Mouse (Mus musculus) testis, adult 2 months (tissue): ENCODE data around the gene Ist1. TPM values are rescaled to one million over a fixed set of nuclear protein-coding genes. Genes with fewer than 3 reads are reported as not detected.
A peak's percentile ranks its signal among the peaks of the same experiment; 100 is the strongest.

ENCODE experiments used
- H3K27ac ChIP-seq: fragments of 200-500 bp; 2 replicates; pipeline ENCODE4 v1.5.1; 2012; ENCODE audit warnings: low read depth, low read length; ENCODE audit not compliant: control insufficient read depth, insufficient read depth
- H3K27me3 ChIP-seq: fragments of 200-500 bp; 2 replicates; pipeline ENCODE4 v1.6.1; 2012; ENCODE audit warnings: mild to moderate bottlenecking, low read length, moderate library complexity; ENCODE audit not compliant: control insufficient read depth, insufficient read depth
- H3K36me3 ChIP-seq: fragments of 200-500 bp; 2 replicates; pipeline ENCODE4 v1.6.1; 2012; ENCODE audit warnings: mild to moderate bottlenecking, low read length; ENCODE audit not compliant: control insufficient read depth, insufficient read depth
- H3K4me1 ChIP-seq: fragments of 200-500 bp; 2 replicates; pipeline ENCODE4 v1.6.1; 2012; ENCODE audit warnings: low read length; ENCODE audit not compliant: control insufficient read depth, insufficient read depth
- H3K4me3 ChIP-seq: fragments of 200-500 bp; 2 replicates; pipeline ENCODE4 v1.5.1; 2012; ENCODE audit warnings: low read depth, mild to moderate bottlenecking, low read length, moderate library complexity, mixed read lengths; ENCODE audit not compliant: control insufficient read depth
- CTCF ChIP-seq: fragments of 200-500 bp; IDR thresholded peaks from 2 replicates; pipeline ENCODE4 v1.5.1; 2012; ENCODE audit warnings: low read depth, mild to moderate bottlenecking, inconsistent platforms, low read length, moderate library complexity; ENCODE audit not compliant: control insufficient read depth, insufficient read depth, insufficient replicate concordance
- POLR2A ChIP-seq: fragments of 200-500 bp; IDR thresholded peaks from 2 replicates; pipeline ENCODE4 v1.6.1; 2012; ENCODE audit warnings: low read depth, mild to moderate bottlenecking, inconsistent platforms, low read length, moderate library complexity; ENCODE audit not compliant: control insufficient read depth
- polyA plus RNA-seq: library from polyadenylated mRNA; depleted of rRNA; stranded (reverse); fragments of >200 nt; gene quantifications from 2 replicates; pipeline ENCODE4 v1.2.3, GENCODE M21; 2012; rRNA removed

Ist1 gene
- polyA plus RNA-seq: 25.7 and 31.8 TPM in 2 replicates

- no peaks in the 10 kb centered on the region for H3K36me3 ChIP-seq
- H3K4me3 ChIP-seq: peak within 1 kb of the TSS; percentile 99
- peak within 1 kb of the TSS; percentile 98 for H3K27ac ChIP-seq
- H3K4me1 ChIP-seq: peaks cover 9% of the 10 kb centered on the region
- H3K27me3 ChIP-seq: no peaks in the 10 kb centered on the region
- TF ChIP-seq CTCF (no peak), POLR2A (peak; percentile 95)
These were observed at the start of gene Ist1 for GRCm38 (mm10) chr8:109693146-109693900. TSS of gene Ist1 (minus strand) at chr8:109693260.

DNA sequence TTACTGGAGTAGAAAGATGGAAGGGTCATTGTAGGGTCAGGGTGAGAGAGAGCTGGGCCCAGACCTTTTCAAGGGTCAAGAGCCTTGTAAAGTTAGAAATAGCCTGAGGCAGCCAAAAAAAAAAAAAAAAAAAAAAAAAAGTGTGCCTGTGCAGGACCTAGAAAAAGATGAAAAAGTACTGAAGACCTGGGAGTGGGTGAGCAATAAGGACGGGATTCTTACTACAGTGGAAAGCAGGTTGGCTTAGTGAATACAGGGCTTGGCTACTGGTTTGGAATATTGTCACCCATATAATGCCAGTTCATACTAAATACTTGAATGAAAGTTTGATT lies 45.0 kb upstream of the Ist1 start:
- H3K4me3 ChIP-seq: peak overlapping the region; percentile 80
- H3K36me3 ChIP-seq: no peaks in the 10 kb centered on the region
- H3K4me1 ChIP-seq: peaks cover 7% of the 10 kb centered on the region
- no peaks in the 10 kb centered on the region for H3K27me3 ChIP-seq
- TF ChIP-seq POLR2A (no peak), CTCF (no peak)
- peak overlapping the region; percentile 75; the same call in 1 of the 2 replicates for H3K27ac ChIP-seq

GRCm38 (mm10) chr8:109737237-109738048 lies 44.4 kb upstream of the Ist1 start, which contains the start of gene Atxn1l:
TSS of gene Atxn1l (minus strand) at chr8:109737739.
- Histone ChIP-seq H3K36me3 (no peaks in the 10 kb centered on the region), H3K27me3 (no peaks in the 10 kb centered on the region), H3K4me3 (peak within 1 kb of the TSS; percentile 80), H3K4me1 (peaks cover 7% of the 10 kb centered on the region), H3K27ac (peak within 1 kb of the TSS; percentile 75)
- TF ChIP-seq CTCF (peak; percentile 32; the same call in 1 of the 2 replicates), POLR2A (no peak; the same call in none of the 2 replicates)

- Histone ChIP-seq H3K27ac (no peak overlapping the region; the same call in 1 of the 2 replicates), H3K36me3 (no peaks in the 10 kb centered on the region), H3K4me1 (peaks cover 7% of the 10 kb centered on the region), H3K27me3 (no peaks in the 10 kb centered on the region), H3K4me3 (peak overlapping the region; percentile 80)
- no peak for TF ChIP-seq CTCF
- no peak for TF ChIP-seq POLR2A
These were observed 43.8 kb upstream of the Ist1 start for GRCm38 (mm10) chr8:109736819-109737218.

- no peak overlapping the region for H3K27ac ChIP-seq
- no peaks in the 10 kb centered on the region for H3K27me3 ChIP-seq
- peaks cover 7% of the 10 kb centered on the region for H3K4me1 ChIP-seq
- no peaks in the 10 kb centered on the region for H3K36me3 ChIP-seq
- no peak overlapping the region for H3K4me3 ChIP-seq
- TF ChIP-seq POLR2A (no peak), CTCF (no peak)
These were observed 41.0 kb upstream of the Ist1 start for GRCm38 (mm10) chr8:109734018-109734417.

DNA sequence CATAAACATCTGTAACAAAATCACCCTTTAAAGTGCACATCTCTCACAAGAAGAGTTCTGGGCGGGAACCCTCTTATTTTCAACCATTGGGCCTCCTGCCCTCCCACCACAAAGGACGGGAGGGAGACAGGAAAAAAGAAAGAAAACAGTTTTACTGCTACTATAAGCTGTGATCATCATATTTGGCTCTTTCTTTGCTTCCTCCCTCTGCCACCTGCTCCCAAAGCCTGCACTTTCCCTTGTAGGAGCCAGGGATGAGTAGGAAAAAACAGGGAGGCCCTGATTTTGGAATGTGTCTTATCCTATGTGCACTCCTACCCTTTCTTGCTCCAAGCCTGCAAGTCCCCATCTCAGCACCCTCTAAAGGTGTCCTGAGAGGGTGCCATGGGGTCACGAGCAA lies 38.0 kb upstream of the Ist1 start:
- Histone ChIP-seq H3K27ac (no peak overlapping the region), H3K4me3 (no peak overlapping the region), H3K27me3 (no peaks in the 10 kb centered on the region), H3K36me3 (no peaks in the 10 kb centered on the region), H3K4me1 (no peaks in the 10 kb centered on the region)
- TF ChIP-seq POLR2A: no peak

DNA sequence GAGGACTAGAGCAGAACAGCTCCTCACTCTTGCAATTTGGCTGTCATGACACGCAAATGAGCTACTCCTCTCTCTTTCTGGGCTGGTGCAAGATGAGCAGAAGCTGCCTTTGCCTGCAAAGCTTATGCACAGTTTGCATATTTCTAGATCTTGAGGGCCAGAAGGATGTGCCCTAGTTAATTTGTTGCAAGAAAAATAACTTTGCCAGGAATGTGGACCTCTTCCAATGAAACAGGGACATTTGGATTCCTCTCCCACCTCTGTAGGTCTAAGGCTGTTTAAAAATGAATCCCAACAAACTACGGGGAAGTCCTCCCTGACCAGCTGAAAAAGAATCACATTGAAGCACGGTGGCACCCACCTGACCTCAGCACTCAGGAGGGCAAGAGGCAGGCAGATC lies 32.0 kb upstream of the Ist1 start:
- TF ChIP-seq POLR2A: no peak
- no peak for TF ChIP-seq CTCF
- Histone ChIP-seq H3K36me3 (no peaks in the 10 kb centered on the region; the same call in none of the 2 replicates), H3K27ac (no peak overlapping the region), H3K4me3 (no peak overlapping the region), H3K4me1 (no peaks in the 10 kb centered on the region), H3K27me3 (no peaks in the 10 kb centered on the region)
